Mouse (Mus musculus) heart, postnatal 0 days (tissue): Measurements from ENCODE around the gene Naa38. TPM values are rescaled to one million over a fixed set of nuclear protein-coding genes. Genes with fewer than 3 reads are reported as not detected.

Source experiments
- ATAC-seq: fragments of 200-750 bp; cut with Nextera tagmentation; 2 replicates; pipeline ENCODE4 v1.8.0; 2017; ENCODE audit warnings: low read depth, moderate number of reproducible peaks, moderate library complexity; ENCODE audit not compliant: insufficient read depth
- DNase-seq: peaks from one replicate; pipeline ENCODE4 v3.0.0-alpha.2; 2016; ENCODE audit warnings: low spot score
- H3K27ac ChIP-seq: fragments of 300-500 bp; sonication (generic); 2 replicates; pipeline ENCODE4 v1.5.1; 2014; ENCODE audit warnings: low read depth, mild to moderate bottlenecking
- H3K27me3 ChIP-seq: fragments of 300-500 bp; sonication (generic); 2 replicates; pipeline ENCODE4 v1.6.1; 2014; ENCODE audit warnings: low read length, mixed read lengths; ENCODE audit not compliant: control insufficient read depth, insufficient read depth
- H3K36me3 ChIP-seq: fragments of 300-500 bp; sonication (generic); replicated peaks from 2 replicates; pipeline ENCODE4 v1.6.1; 2014; ENCODE audit warnings: low read length, mixed read lengths; ENCODE audit not compliant: control insufficient read depth, insufficient read depth
- H3K4me1 ChIP-seq: fragments of 300-500 bp; sonication (generic); 2 replicates; pipeline ENCODE4 v1.6.1; 2014; ENCODE audit warnings: antibody characterized with exemption; ENCODE audit not compliant: control insufficient read depth, insufficient read depth
- H3K4me2 ChIP-seq: fragments of 300-500 bp; sonication (generic); 2 replicates; pipeline ENCODE4 v1.6.1; 2014; ENCODE audit warnings: low read depth, mild to moderate bottlenecking, low read length, moderate library complexity
- H3K4me3 ChIP-seq: fragments of 300-500 bp; sonication (generic); 2 replicates; pipeline ENCODE4 v1.5.1; 2014; ENCODE audit warnings: low read depth, low read length
- H3K9ac ChIP-seq: fragments of 300-500 bp; sonication (generic); replicated peaks from 2 replicates; pipeline ENCODE4 v1.6.1; 2014; ENCODE audit warnings: low read depth, low read length, mixed read lengths
- H3K9me3 ChIP-seq: fragments of 300-500 bp; sonication (generic); replicated peaks from 2 replicates; pipeline ENCODE4 v1.6.1; 2016; ENCODE audit warnings: low read length; ENCODE audit not compliant: control insufficient read depth
- CTCF ChIP-seq: IDR thresholded peaks from 2 replicates; pipeline ENCODE4 v1.5.1; 2016; ENCODE audit warnings: antibody characterized with exemption, control low read depth, low read depth
- EP300 ChIP-seq: IDR thresholded peaks from 2 replicates; pipeline ENCODE4 v1.6.1; 2016; ENCODE audit warnings: antibody characterized with exemption, low read depth
- WGBS: fragments of 180-500 bp; shearing (Covaris S2); extraction: QIAGEN DNeasy Blood & Tissue Kit; methylation state at CpG from one replicate; pipeline ENCODE4 v1.1.7; 2014; 5-methylcytosine and 5-hydroxymethylcytosine counted together
- polyA plus RNA-seq: library from polyadenylated mRNA; unstranded; fragments of >200 nt; fragmentation: Nextera tagmentation; extraction: Ambion mirVana; gene quantifications from 2 replicates; pipeline ENCODE4 v1.2.1, GENCODE M21; 2015
- total RNA-seq: library from RNA; depleted of rRNA; stranded (reverse); fragments of >200 nt; gene quantifications from 2 replicates; pipeline ENCODE4 v1.2.3, GENCODE M21; 2014; ENCODE audit warnings: low replicate concordance

Naa38 gene
- total and polyA plus RNA-seq, 2 experiments from 2014 or later = 64.9 to 171 TPM

GRCm38 (mm10) chr11:69404595-69405396 is 9.5 kb downstream of the Naa38 start:
- 89% methylated on average over 21 of the region's 24 CpGs for WGBS
- H3K36me3 ChIP-seq = peaks cover 78% of the 10 kb centered on the region

GRCm38 (mm10) chr11:69405397-69406200 is 10.3 kb downstream of the Naa38 start:
- DNase-seq = no peak
- no peak overlapping the region for H3K9ac ChIP-seq
- WGBS = 91% methylated on average over 24 of the region's 24 CpGs
- H3K9me3 ChIP-seq = no peaks in the 10 kb centered on the region
- H3K4me2 ChIP-seq = no peak overlapping the region
- H3K4me3 ChIP-seq = no peak overlapping the region
- H3K27ac ChIP-seq = no peak overlapping the region
- TF ChIP-seq CTCF (no peak), EP300 (no peak)
- peaks cover 70% of the 10 kb centered on the region for H3K36me3 ChIP-seq
- peaks cover 7% of the 10 kb centered on the region; the same call in 1 of the 2 replicates for H3K4me1 ChIP-seq
- no peaks in the 10 kb centered on the region for H3K27me3 ChIP-seq
- no peak for ATAC-seq

More at GRCm38 (mm10) chr11:69404595-69405396, 9.5 kb downstream of the Naa38 start:
- Histone ChIP-seq H3K4me1 (peaks cover 7% of the 10 kb centered on the region; the same call in 1 of the 2 replicates), H3K27ac (no peak overlapping the region), H3K9ac (no peak overlapping the region), H3K4me2 (no peak overlapping the region), H3K9me3 (no peaks in the 10 kb centered on the region), H3K4me3 (no peak overlapping the region), H3K27me3 (no peaks in the 10 kb centered on the region)
- ATAC-seq = no peak
- TF ChIP-seq EP300 (no peak), CTCF (no peak)
- DNase-seq = no peak

- H3K4me3 ChIP-seq = no peak overlapping the region
- H3K27ac ChIP-seq = no peak overlapping the region
- H3K36me3 ChIP-seq = peaks cover 67% of the 10 kb centered on the region
- 90% methylated on average over 19 of the region's 19 CpGs for WGBS
- no peaks in the 10 kb centered on the region for H3K27me3 ChIP-seq
- peaks cover 7% of the 10 kb centered on the region; the same call in 1 of the 2 replicates for H3K4me1 ChIP-seq
- no peak overlapping the region for H3K9ac ChIP-seq
- DNase-seq (no peak), ATAC-seq (no peak)
- TF ChIP-seq CTCF = no peak
- no peak for TF ChIP-seq EP300
- H3K4me2 ChIP-seq = no peak overlapping the region
- no peaks in the 10 kb centered on the region for H3K9me3 ChIP-seq
These were observed 11.0 kb downstream of the Naa38 start for GRCm38 (mm10) chr11:69406282-69406681.

- H3K4me2 ChIP-seq = no peak overlapping the region
These were observed 11.8 kb downstream of the Naa38 start for GRCm38 (mm10) chr11:69406867-69407723.

GRCm38 (mm10) chr11:69407724-69408004 is 12.4 kb downstream of the Naa38 start:
- no peak overlapping the region for H3K4me3 ChIP-seq
- no peak overlapping the region for H3K9ac ChIP-seq
- TF ChIP-seq CTCF = no peak
- no peak for TF ChIP-seq EP300
- no peak overlapping the region for H3K27ac ChIP-seq
- H3K36me3 ChIP-seq = peaks cover 56% of the 10 kb centered on the region
- H3K27me3 ChIP-seq = no peaks in the 10 kb centered on the region
- H3K4me2 ChIP-seq = no peak overlapping the region
- WGBS = 82% methylated on average over 4 of the region's 4 CpGs
- no peak for ATAC-seq
- peaks cover 16% of the 10 kb centered on the region; the same call in 1 of the 2 replicates for H3K4me1 ChIP-seq
- DNase-seq = peak; percentile 2
- H3K9me3 ChIP-seq = no peaks in the 10 kb centered on the region

More at GRCm38 (mm10) chr11:69406867-69407723, 11.8 kb downstream of the Naa38 start:
- no peak overlapping the region for H3K9ac ChIP-seq
- TF ChIP-seq CTCF = no peak
- TF ChIP-seq EP300 = no peak
- H3K9me3 ChIP-seq = no peaks in the 10 kb centered on the region
- no peak for ATAC-seq
- 88% methylated on average over 16 of the region's 16 CpGs for WGBS
- no peak for DNase-seq
- peaks cover 11% of the 10 kb centered on the region; the same call in 1 of the 2 replicates for H3K4me1 ChIP-seq
- H3K27me3 ChIP-seq = no peaks in the 10 kb centered on the region
- no peak overlapping the region for H3K27ac ChIP-seq
- peaks cover 59% of the 10 kb centered on the region for H3K36me3 ChIP-seq
- no peak overlapping the region for H3K4me3 ChIP-seq
